Mouse (Mus musculus) lung, postnatal 0 days (tissue): Measurements from ENCODE around the gene Bpifb9b. TPM values are rescaled to one million over a fixed set of nuclear protein-coding genes. Genes with fewer than 3 reads are reported as not detected.
"Not testable (repeated sequence)": the region's sequence is repeated elsewhere in the genome, so short reads cannot be mapped to it uniquely, and the experiment has no call there.

Source experiments
- ATAC-seq: fragments of 200-750 bp; cut with Nextera tagmentation; 2 replicates; pipeline ENCODE4 v1.8.0; 2017; ENCODE audit warnings: moderate library complexity
- DNase-seq: peaks from one replicate; pipeline ENCODE4 v3.0.0-alpha.2; 2016; ENCODE audit warnings: low spot score
- H3K27ac ChIP-seq: fragments of 300-500 bp; sonication (generic); 2 replicates; pipeline ENCODE4 v1.5.1; 2014; ENCODE audit warnings: antibody characterized with exemption, mild to moderate bottlenecking, low read length, mixed read lengths
- H3K27me3 ChIP-seq: fragments of 300-500 bp; sonication (generic); replicated peaks from 2 replicates; pipeline ENCODE4 v1.6.1; 2014; ENCODE audit warnings: low read length, mixed read lengths; ENCODE audit not compliant: insufficient read depth
- H3K36me3 ChIP-seq: fragments of 300-500 bp; sonication (generic); 2 replicates; pipeline ENCODE4 v1.6.1; 2014; ENCODE audit warnings: low read length, mixed read lengths; ENCODE audit not compliant: insufficient read depth
- H3K4me1 ChIP-seq: fragments of 300-500 bp; sonication (generic); 2 replicates; pipeline ENCODE4 v1.6.1; 2014; ENCODE audit warnings: antibody characterized with exemption, low read depth, low read length, mixed read lengths; ENCODE audit not compliant: insufficient read depth
- H3K4me2 ChIP-seq: fragments of 300-500 bp; sonication (generic); replicated peaks from 2 replicates; pipeline ENCODE4 v1.6.1; 2014; ENCODE audit warnings: low read depth, mild to moderate bottlenecking, low read length, moderate library complexity, mixed read lengths
- H3K4me3 ChIP-seq: fragments of 300-500 bp; sonication (generic); 2 replicates; pipeline ENCODE4 v1.5.1; 2014; ENCODE audit warnings: low read depth, low read length
- H3K9ac ChIP-seq: fragments of 300-500 bp; sonication (generic); replicated peaks from 2 replicates; pipeline ENCODE4 v1.6.1; 2014; ENCODE audit warnings: low read depth, mild to moderate bottlenecking
- H3K9me3 ChIP-seq: fragments of 300-500 bp; sonication (generic); 2 replicates; pipeline ENCODE4 v1.6.1; 2016; ENCODE audit warnings: low read length, mixed read lengths
- CTCF ChIP-seq: IDR thresholded peaks from 2 replicates; pipeline ENCODE4 v1.5.1; 2016; ENCODE audit warnings: antibody characterized with exemption, mild to moderate bottlenecking
- EP300 ChIP-seq: IDR thresholded peaks from 2 replicates; pipeline ENCODE4 v1.6.1; 2016; ENCODE audit warnings: antibody characterized with exemption, mild to moderate bottlenecking, control low read depth
- WGBS: fragments of 180-500 bp; shearing (Covaris S2); extraction: QIAGEN DNeasy Blood & Tissue Kit; methylation state at CpG from one replicate; pipeline ENCODE4 v1.1.7; 2014; 5-methylcytosine and 5-hydroxymethylcytosine counted together
- polyA plus RNA-seq: library from polyadenylated mRNA; unstranded; fragments of >200 nt; fragmentation: Nextera tagmentation; extraction: Ambion mirVana; gene quantifications from 2 replicates; pipeline ENCODE4 v1.2.1, GENCODE M21; 2015

Bpifb9b gene
- polyA plus RNA-seq, 1 experiment from 2014 or later, result not detected

DNA sequence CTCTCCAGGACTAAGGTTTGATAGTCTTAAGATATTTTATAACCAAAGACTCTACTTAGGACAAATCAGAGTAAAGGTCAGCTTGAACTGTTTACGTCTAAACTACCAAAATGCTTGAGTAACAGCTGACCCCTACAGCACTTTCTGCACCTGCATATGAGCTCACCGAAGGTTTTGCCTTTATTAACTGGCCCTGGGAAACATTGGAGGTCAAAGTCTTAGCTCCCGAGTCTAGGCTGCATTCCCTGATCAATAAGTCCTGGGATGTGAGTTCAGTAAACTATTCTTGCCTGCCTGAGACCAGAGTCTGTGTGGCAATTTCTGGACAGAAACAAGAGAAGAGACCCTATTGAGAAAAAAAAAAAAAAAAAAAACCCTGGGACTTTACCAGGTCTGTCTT, 41.1 kb downstream of the Bpifb9b start:
- Histone ChIP-seq H3K9me3 (no peaks in the 10 kb centered on the region), H3K27me3 (no peaks in the 10 kb centered on the region), H3K27ac (no peak overlapping the region), H3K4me2 (no peak overlapping the region), H3K36me3 (peaks cover 7% of the 10 kb centered on the region; the same call in 1 of the 2 replicates), H3K4me1 (no peaks in the 10 kb centered on the region), H3K4me3 (no peak overlapping the region), H3K9ac (no peak overlapping the region)
- no peak for DNase-seq
- no peak for TF ChIP-seq CTCF
- TF ChIP-seq EP300, result no peak
- WGBS, result 86% methylated on average over 3 of the region's 3 CpGs
- ATAC-seq, result no peak

DNA sequence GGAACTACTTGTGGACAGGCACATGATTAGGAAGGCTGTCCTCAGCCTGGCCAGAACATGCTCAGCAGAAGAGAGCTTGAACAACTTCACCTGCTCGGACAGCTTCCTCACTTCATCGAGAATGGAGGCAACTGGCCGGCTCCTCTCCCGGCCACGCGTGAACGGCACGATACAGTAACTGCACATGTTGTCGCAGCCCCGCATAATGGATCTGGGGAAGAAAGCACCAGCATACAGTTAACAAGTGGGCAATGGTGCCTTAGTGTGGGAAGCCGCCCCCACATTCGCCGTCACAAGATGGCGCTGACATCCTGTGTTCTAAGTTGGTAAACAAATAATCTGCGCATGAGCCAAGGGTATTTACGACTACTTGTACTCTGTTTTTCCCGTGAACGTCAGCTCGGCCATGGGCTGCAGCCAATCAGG, 47.0 kb downstream of the Bpifb9b start:
- H3K27me3 ChIP-seq, H3K9me3 ChIP-seq, H3K36me3 ChIP-seq, DNase-seq, H3K4me1 ChIP-seq: not testable (repeated sequence)
- Histone ChIP-seq H3K9ac (peak overlapping the region; percentile 40; the same call in 1 of the 2 replicates), H3K4me2 (peak overlapping the region; percentile 32; the same call in 1 of the 2 replicates), H3K27ac (peak overlapping the region; percentile 62), H3K4me3 (peak overlapping the region; percentile 31)
- ATAC-seq, result peak; percentile 58
- 0 out of 2 replicates have a peak, but pooled peaks have one; percentile 1 for TF ChIP-seq CTCF
- 79% methylated on average over 14 of the region's 19 CpGs for WGBS

DNA sequence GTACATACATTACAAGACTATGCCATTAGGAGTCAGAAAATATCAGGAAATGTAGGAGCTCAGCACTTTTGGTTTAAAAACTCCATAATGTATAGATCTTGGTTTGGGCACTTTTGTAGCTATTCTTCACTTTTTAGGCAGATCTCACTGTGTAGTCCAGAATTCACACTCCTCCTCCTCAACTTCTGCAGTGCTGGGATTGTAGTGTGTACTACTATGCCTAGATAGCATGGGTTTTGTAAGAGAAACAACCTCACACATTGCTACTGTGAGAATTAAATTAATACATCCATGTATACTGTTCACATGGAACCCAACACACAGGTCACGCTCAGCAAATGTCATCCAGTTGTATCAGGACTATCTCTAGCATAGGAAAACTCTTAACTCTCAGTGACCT, 60.5 kb downstream of the Bpifb9b start:
- H3K4me3 ChIP-seq, result no peak overlapping the region
- H3K9me3 ChIP-seq, result no peaks in the 10 kb centered on the region
- H3K4me1 ChIP-seq, result no peaks in the 10 kb centered on the region
- H3K9ac ChIP-seq, result no peak overlapping the region
- H3K27me3 ChIP-seq, result no peaks in the 10 kb centered on the region
- DNase-seq, result no peak
- WGBS, result 97% methylated on average over 1 of the region's 1 CpGs
- no peak for ATAC-seq
- peaks cover 5% of the 10 kb centered on the region; the same call in 1 of the 2 replicates for H3K36me3 ChIP-seq
- no peak overlapping the region for H3K27ac ChIP-seq
- TF ChIP-seq EP300 (no peak), CTCF (no peak)
- H3K4me2 ChIP-seq, result no peak overlapping the region

Other genes with a start within 250 kb of the Bpifb9b start
- not detected in 2 replicates for gene Bpifa3, start 176.9 kb upstream of the Bpifb9b start, polyA plus RNA-seq
- 5.1 and 5.4 TPM in 2 replicates for gene Bpifa1, start 164.3 kb upstream of the Bpifb9b start, polyA plus RNA-seq
- not detected in 2 replicates for gene Bpifa5, start 144.6 kb upstream of the Bpifb9b start, polyA plus RNA-seq
- gene Bpifb1, start 116.4 kb upstream of the Bpifb9b start, polyA plus RNA-seq, result 7.3 and 7.4 TPM in 2 replicates
- 18.2 and 20.4 TPM in 2 replicates for gene Bpifb5, start 83.5 kb upstream of the Bpifb9b start, polyA plus RNA-seq
- gene Bpifb9a, start 49.4 kb upstream of the Bpifb9b start, polyA plus RNA-seq, result not detected in 2 replicates
- 5.6 and 18.9 TPM in 2 replicates for gene Cdk5rap1, start 65.8 kb downstream of the Bpifb9b start, polyA plus RNA-seq
- 7.7 and 8.0 TPM in 2 replicates for gene Snta1, start 100.9 kb downstream of the Bpifb9b start, polyA plus RNA-seq
- gene Cbfa2t2, start 129.3 kb downstream of the Bpifb9b start, polyA plus RNA-seq, result 14.6 and 16.6 TPM in 2 replicates
- gene 1700003F12Rik, start 239.9 kb downstream of the Bpifb9b start, polyA plus RNA-seq, result 0.89 and 1.3 TPM in 2 replicates
- gene Actl10, start 244.5 kb downstream of the Bpifb9b start, polyA plus RNA-seq, result not detected in 2 replicates